ENCODE assay signal across 9 mouse cellular contexts in genomic region chr16:49500818-49501217, GRCm38 (mm10).
DNase-seq lines count a peak whose midpoint lies in the region; ATAC-seq and TF ChIP-seq lines count a peak whose summit lies in the region.
"Had no signal": no experiment of that assay in that cellular context is flagged by ENCODE, and none has a peak within 500 bp of the region (broad histone marks: within the 10 kb centered on the region; RNA-seq: fewer than 3 reads in every experiment).

No protein-coding gene starts in this region.

- no peak overlapping the region for H3K4me3 ChIP-seq in forebrain, postnatal 0 days (ENCODE audit: low read depth, low read length)
- no peak overlapping the region for H3K4me3 ChIP-seq in kidney, embryonic 15.5 days (replicated peaks)
- H3K4me3 ChIP-seq in midbrain, embryonic 13.5 days (replicated peaks) = no peak overlapping the region
- H3K4me3 ChIP-seq: limb, embryonic 15.5 days had no signal

- peak; percentile 80 for TF ChIP-seq CTCF in forebrain, postnatal 0 days (IDR thresholded peaks at IDR 0.05; ENCODE audit: low read depth)

- 39% methylated on average over 4 of the region's 4 CpGs for WGBS in forebrain, postnatal 0 days
- 30% methylated on average over 4 of the region's 4 CpGs for WGBS in kidney, embryonic 15.5 days
- 41% methylated on average over 4 of the region's 4 CpGs for WGBS in midbrain, embryonic 13.5 days

- no peaks in the 10 kb centered on the region for H3K36me3 ChIP-seq in forebrain, postnatal 0 days (ENCODE audit: insufficient read depth)
- no peaks in the 10 kb centered on the region for H3K36me3 ChIP-seq in kidney, embryonic 15.5 days
- no peaks in the 10 kb centered on the region for H3K36me3 ChIP-seq in midbrain, embryonic 13.5 days
- H3K36me3 ChIP-seq: limb, embryonic 15.5 days had no signal

- H3K4me2 ChIP-seq in forebrain, postnatal 0 days (ENCODE audit: low read depth) = no peak overlapping the region
- H3K4me2 ChIP-seq in kidney, embryonic 15.5 days = no peak overlapping the region
- no peak overlapping the region for H3K4me2 ChIP-seq in midbrain, embryonic 13.5 days (replicated peaks)
- H3K4me2 ChIP-seq: limb, embryonic 15.5 days had no signal

- peak; percentile 56 for ATAC-seq in CD4-positive, CD25-positive, alpha-beta regulatory T cell, adult 4 months
- ATAC-seq in forebrain, postnatal 0 days = peak; percentile 71; the same call in 1 of the 2 replicates
- peak; percentile 76 for ATAC-seq in kidney, embryonic 15.5 days (replicated peaks; ENCODE audit: low FRiP score)
- ATAC-seq in midbrain, embryonic 13.5 days = peak; percentile 82; the same call in 1 of the 2 replicates

- H3K27ac ChIP-seq in forebrain, postnatal 0 days (ENCODE audit: low read depth, low read length) = no peak overlapping the region
- H3K27ac ChIP-seq in kidney, embryonic 15.5 days = no peak overlapping the region
- no peak overlapping the region for H3K27ac ChIP-seq in midbrain, embryonic 13.5 days
- H3K27ac ChIP-seq: limb, embryonic 15.5 days had no signal

- no peaks in the 10 kb centered on the region for H3K4me1 ChIP-seq in forebrain, postnatal 0 days (ENCODE audit: insufficient read depth)
- peaks cover 7% of the 10 kb centered on the region; the same call in 1 of the 2 replicates for H3K4me1 ChIP-seq in kidney, embryonic 15.5 days
- peaks cover 5% of the 10 kb centered on the region; the same call in 1 of the 2 replicates for H3K4me1 ChIP-seq in midbrain, embryonic 13.5 days (replicated peaks)
- H3K4me1 ChIP-seq: limb, embryonic 15.5 days had no signal

- peak; percentile 23 to 62 for DNase-seq in heart, adult 18-20 months
- no peak for DNase-seq in heart, postnatal 25 days (ENCODE audit: low spot score)
- DNase-seq in c-Kit-positive CD71-positive TER-119-positive erythroid progenitor cells, embryonic 14.5 days (ENCODE audit: low spot score) = peak; percentile 37
- DNase-seq in forebrain, postnatal 0 days = peak; percentile 66
- no peak for DNase-seq in urinary bladder, postnatal 10 days (ENCODE audit: low spot score)

- H3K9ac ChIP-seq in forebrain, postnatal 0 days = no peak overlapping the region
- H3K9ac ChIP-seq in kidney, embryonic 15.5 days = no peak overlapping the region
- H3K9ac ChIP-seq in midbrain, embryonic 13.5 days (replicated peaks) = no peak overlapping the region
- H3K9ac ChIP-seq: limb, embryonic 15.5 days had no signal

- H3K27me3 ChIP-seq in forebrain, postnatal 0 days (ENCODE audit: insufficient read depth, low read length) = no peaks in the 10 kb centered on the region
- no peaks in the 10 kb centered on the region for H3K27me3 ChIP-seq in kidney, embryonic 15.5 days
- no peaks in the 10 kb centered on the region for H3K27me3 ChIP-seq in midbrain, embryonic 13.5 days
- H3K27me3 ChIP-seq: limb, embryonic 15.5 days had no signal

- intact Hi-C loops in heart, postnatal 25 days (cut with DNase I) = loop anchor here (5.0 to 10.0 kb wide), 3 partner anchors 254 to 741 kb away; no protein-coding TSS in a partner anchor

- H3K9me3 ChIP-seq in forebrain, postnatal 0 days (ENCODE audit: low read length) = no peaks in the 10 kb centered on the region
- H3K9me3 ChIP-seq in kidney, embryonic 15.5 days (replicated peaks) = no peaks in the 10 kb centered on the region
- H3K9me3 ChIP-seq in midbrain, embryonic 13.5 days = no peaks in the 10 kb centered on the region
- H3K9me3 ChIP-seq: limb, embryonic 15.5 days had no signal

Comparison
In these comparisons a context has a peak if more than half of its experiments do, and no peak if none do; other contexts are left out.
1. DNase-seq: peak in heart, adult 18-20 months (2 of 2), c-Kit-positive CD71-positive TER-119-positive erythroid progenitor cells, embryonic 14.5 days (single experiment) and forebrain, postnatal 0 days (single experiment); none in heart, postnatal 25 days (single experiment) and urinary bladder, postnatal 10 days (single experiment).
2. Peak in every context shown above with its lines, with median percentiles within 50 percentile points of each other: ATAC-seq.